Mouse (Mus musculus): ENCODE results near the gene Celf2.

DNA sequence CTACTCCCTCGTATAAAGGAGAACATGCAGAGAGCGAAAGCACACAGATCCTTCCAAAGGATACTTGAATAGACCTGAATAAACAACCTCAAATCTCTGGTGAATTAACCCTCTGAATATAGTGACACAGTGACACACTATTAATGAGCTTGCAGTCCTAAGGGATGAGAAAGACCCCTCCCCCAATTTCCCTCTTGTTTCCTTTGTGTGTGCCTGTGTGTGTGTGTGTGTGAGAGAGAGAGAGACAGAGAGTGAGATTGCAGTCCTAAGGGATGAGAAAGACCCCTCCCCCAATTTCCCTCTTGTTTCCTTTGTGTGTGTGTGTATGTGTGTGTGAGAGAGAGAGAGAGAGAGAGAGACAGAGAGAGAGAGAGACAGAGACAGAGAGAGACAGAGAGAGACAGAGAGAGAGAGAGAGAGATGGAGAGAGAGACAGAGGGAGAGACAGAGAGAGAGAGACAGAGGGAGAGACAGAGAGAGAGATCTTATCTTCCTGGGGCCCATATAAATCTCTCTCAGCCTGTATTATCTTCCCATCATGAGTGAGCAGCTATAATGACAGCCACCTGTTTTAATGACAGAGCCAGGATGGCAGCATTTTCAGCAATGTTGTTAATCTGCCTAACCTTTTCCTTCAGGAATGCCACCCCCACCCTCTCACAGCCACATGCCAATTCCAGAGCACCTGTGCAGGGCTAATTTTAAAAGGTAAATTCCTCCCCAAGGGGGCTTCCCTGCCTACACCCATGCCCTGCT lies 566.5 kb downstream of the Celf2 start:
- TF ChIP-seq ZNF384 (IDR thresholded peaks at IDR 0.05; ENCODE audit: low read depth, low read length) (no peak), HCFC1 (IDR thresholded peaks at IDR 0.05; ENCODE audit: borderline replicate concordance, insufficient read depth, low read length) (no peak), CHD2 (IDR thresholded peaks at IDR 0.05; ENCODE audit: low read depth, low read length) (no peak), MAFK (IDR thresholded peaks at IDR 0.05; ENCODE audit: insufficient read depth, low read depth, low read length) (no peak), ZC3H11A (IDR thresholded peaks at IDR 0.05; ENCODE audit: borderline replicate concordance, low read depth, low read length) (no peak)

All from ES-E14 (cell line).